Mouse (Mus musculus) T-cell, adult 2 months (primary cell): Measurements from ENCODE around the gene Lsr.
A peak's percentile ranks its signal among the peaks of the same experiment; 100 is the strongest.
"Not testable (repeated sequence)": the region's sequence is repeated elsewhere in the genome, so short reads cannot be mapped to it uniquely, and the experiment has no call there.

Experiments used
- DNase-seq: peaks from one replicate; pipeline ENCODE4 v3.0.0; 2022; ENCODE audit warnings: low spot score

The Lsr gene

GRCm38 (mm10) chr7:30924581-30924980 lies 48.7 kb downstream of the Lsr start, which contains the start of gene Hamp2:
Hamp2 (minus strand) TSS chr7:30924681.
- DNase-seq: not testable (repeated sequence)

- no peak for DNase-seq
These were observed 49.2 kb downstream of the Lsr start for GRCm38 (mm10) chr7:30924071-30924470.

GRCm38 (mm10) chr7:30922490-30922889 lies 50.8 kb downstream of the Lsr start:
- DNase-seq: not testable (repeated sequence)

- DNase-seq: peak; percentile 66
These were observed 53.0 kb downstream of the Lsr start for GRCm38 (mm10) chr7:30920217-30920616.

- DNase-seq: no peak
These were observed 56.0 kb downstream of the Lsr start for GRCm38 (mm10) chr7:30917219-30917618.

- DNase-seq: no peak
These were observed 56.6 kb downstream of the Lsr start for GRCm38 (mm10) chr7:30916713-30917112.

GRCm38 (mm10) chr7:30914732-30915131 lies 58.5 kb downstream of the Lsr start, which contains the start of gene Mag:
Mag (minus strand) TSS chr7:30914873.
- no peak for DNase-seq

GRCm38 (mm10) chr7:30909773-30910172 lies 63.5 kb downstream of the Lsr start:
- peak; percentile 40 for DNase-seq

- DNase-seq: no peak
These were observed 64.3 kb downstream of the Lsr start for GRCm38 (mm10) chr7:30908992-30909431.

- no peak for DNase-seq
These were observed 64.8 kb downstream of the Lsr start for GRCm38 (mm10) chr7:30908277-30908991.
